Mouse (Mus musculus): Measurements from ENCODE around the gene Dram1.

Dram1 gene

GRCm38 (mm10) chr10:88288061-88288460 lies 90.8 kb downstream of the Dram1 start:
- no peak for DNase-seq (ENCODE audit: low read depth, low spot score)

DNA sequence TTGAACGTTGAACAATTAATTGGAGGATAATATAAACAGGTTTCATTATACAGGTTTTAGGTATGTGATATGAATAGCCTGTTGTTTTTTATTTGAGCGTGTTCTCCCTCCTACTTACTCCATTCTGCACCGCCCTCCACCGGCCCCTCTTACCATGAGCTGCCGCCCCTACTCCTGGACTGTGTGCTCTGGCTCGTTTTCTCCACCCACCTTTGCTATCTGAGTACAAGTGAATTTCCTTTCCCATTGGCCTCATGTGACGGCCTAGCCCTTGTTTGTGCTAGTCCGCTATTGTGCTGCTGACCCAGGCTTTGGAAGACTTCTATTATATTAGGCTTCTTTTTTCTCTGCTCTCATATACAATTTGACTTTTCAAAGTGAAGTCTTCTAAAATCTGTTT lies 91.6 kb downstream of the Dram1 start:
- DNase-seq (ENCODE audit: low read depth, low spot score): no peak

- DNase-seq (ENCODE audit: low read depth, low spot score): no peak
These were observed 94.4 kb downstream of the Dram1 start for GRCm38 (mm10) chr10:88284343-88284990.

DNA sequence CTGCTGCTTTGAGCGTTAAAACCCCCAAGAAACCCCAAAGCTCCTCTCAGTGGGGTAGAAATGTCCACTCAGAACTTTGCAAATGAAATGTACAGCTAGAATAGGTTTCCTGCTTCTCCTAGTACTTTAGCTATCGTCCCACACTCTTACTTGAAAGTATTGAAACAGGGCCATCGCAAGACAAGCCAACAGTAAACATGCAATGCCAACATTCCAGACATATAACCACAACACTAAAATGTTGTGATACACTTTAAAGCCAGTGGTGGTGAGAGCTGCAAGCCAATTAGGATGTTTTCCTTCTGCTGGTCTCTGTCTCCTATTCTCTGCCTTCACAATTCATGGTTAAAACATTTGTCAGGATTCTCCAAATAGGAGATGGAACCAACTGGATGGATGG lies 97.2 kb downstream of the Dram1 start:
- DNase-seq (ENCODE audit: low read depth, low spot score): no peak

- DNase-seq (ENCODE audit: low read depth, low spot score): no peak
These were observed 104.8 kb downstream of the Dram1 start for GRCm38 (mm10) chr10:88274045-88274444.
